Mouse (Mus musculus): ENCODE measurements around the gene Pomp. TPM values are rescaled to one million over a fixed set of nuclear protein-coding genes. Genes with fewer than 3 reads are reported as not detected.

Gene Pomp
- 256 TPM for polyA plus RNA-seq (2015; fragmentation: Illumina TruSeq; extraction: RNeasy Lipid Tissue Mini Kit (QIAGEN cat#74804); ENCODE audit: insufficient read depth, low replicate concordance)

DNA sequence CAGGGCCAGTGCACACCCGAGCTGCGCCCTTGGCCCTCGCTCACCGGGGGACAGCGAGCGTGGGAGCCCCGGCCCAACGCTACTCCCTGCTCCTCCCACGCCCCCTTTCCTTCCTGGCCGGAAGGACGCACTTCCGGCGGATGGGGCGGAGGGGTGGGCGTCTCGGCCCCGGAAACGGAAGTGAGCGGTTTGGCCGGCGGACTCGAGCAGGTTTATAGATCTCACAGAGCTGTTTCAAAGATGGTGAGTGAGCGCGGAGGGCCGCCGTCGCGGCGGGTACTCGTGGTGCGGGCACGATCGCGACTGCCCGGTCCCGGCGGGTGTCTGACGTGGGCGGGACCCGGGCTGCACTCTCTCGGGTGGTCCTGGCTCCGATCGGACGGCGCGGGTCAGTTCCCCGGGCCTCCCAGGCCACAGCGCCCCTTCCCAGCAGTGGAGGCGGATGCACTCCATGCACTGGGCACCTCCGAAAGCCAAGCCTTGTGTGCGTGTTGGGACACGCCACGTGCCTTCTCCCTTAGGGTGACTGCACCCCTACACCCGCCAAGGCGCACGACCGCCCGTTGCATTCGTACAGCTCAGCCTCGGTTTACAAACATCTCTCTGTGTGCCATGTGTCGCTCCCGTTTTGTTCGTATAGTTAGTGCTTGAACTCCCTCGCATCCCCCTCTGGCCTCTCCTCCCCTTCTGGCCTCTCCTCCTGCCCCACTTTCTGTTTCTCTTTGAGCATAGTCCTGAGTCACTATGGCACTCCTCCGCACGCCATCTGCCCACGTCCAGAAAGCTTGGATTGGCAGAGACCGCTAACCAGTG is at the start of gene Pomp:
Pomp (plus strand) TSS at position 13 of the 813 bp plus-strand sequence.

DNA sequence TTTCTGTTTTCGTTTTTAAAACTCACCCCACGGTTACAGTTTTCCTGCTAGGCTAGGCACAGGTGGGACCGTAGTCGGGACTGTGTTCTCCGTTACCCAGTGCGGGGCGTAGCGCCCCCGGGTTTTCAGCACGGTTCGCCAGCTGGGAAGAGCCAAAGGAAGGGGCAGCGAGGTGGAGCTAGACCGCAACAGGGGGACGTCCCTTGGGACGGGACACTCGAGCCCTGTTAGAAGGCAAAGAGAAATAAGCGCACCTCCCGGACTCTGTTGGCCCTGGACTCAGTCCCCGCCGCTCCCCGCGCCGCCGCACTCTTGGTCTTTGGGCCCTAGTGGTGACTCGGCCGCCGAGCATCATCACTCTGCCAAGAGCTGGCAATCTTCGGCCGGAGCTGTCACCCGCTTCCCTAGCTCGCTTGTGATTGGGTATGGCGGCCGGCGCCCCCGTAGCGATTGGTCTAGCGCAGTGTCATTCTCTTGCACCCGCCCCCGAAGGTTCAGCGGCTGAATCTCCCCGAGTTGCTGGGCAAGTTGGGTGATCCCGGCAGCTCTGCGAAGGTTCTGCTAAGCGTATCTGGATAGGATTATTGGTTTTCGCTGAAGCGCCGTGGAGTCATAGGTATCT is 34.3 kb downstream of the Pomp start, which contains the start of gene Slc46a3:
Slc46a3 (minus strand) TSS at position 361 of the 622 bp plus-strand sequence.

Other genes with a start within 250 kb of the Pomp start
- 11.6 TPM for gene Flt1, start 134.4 kb upstream of the Pomp start, polyA plus RNA-seq (2015; fragmentation: Illumina TruSeq; extraction: RNeasy Lipid Tissue Mini Kit (QIAGEN cat#74804); ENCODE audit: insufficient read depth, low replicate concordance)
- 68.8 TPM for gene Slc46a3, start 34.4 kb downstream of the Pomp start, polyA plus RNA-seq (2015; fragmentation: Illumina TruSeq; extraction: RNeasy Lipid Tissue Mini Kit (QIAGEN cat#74804); ENCODE audit: insufficient read depth, low replicate concordance)
- 1.3 TPM for gene Mtus2, start 96.9 kb downstream of the Pomp start, polyA plus RNA-seq (2015; fragmentation: Illumina TruSeq; extraction: RNeasy Lipid Tissue Mini Kit (QIAGEN cat#74804); ENCODE audit: insufficient read depth, low replicate concordance)

All from spleen, adult 10 weeks (tissue).